Mouse (Mus musculus) brain, embryonic 14.5 days (tissue): ENCODE measurements around the gene Lrrfip2.

ENCODE experiments used
- CTCF ChIP-seq: fragments of 200-500 bp; IDR thresholded peaks from 2 replicates; pipeline ENCODE4 v1.5.1; 2012; ENCODE audit warnings: inconsistent platforms, mild to moderate bottlenecking, moderate library complexity, borderline replicate concordance; ENCODE audit not compliant: insufficient read depth, insufficient read length; ENCODE audit errors: extremely low read depth
- POLR2A ChIP-seq: fragments of 200-500 bp; IDR thresholded peaks from 2 replicates; pipeline ENCODE4 v1.6.1; 2012; ENCODE audit warnings: mild to moderate bottlenecking, inconsistent platforms, borderline replicate concordance; ENCODE audit not compliant: poor library complexity, insufficient read depth, insufficient read length, severe bottlenecking; ENCODE audit errors: extremely low read depth

GRCm38 (mm10) chr9:111118891-111119441 lies 1.6 kb downstream of the Lrrfip2 start:
- no peak for TF ChIP-seq CTCF
- no peak for TF ChIP-seq POLR2A
